Mouse (Mus musculus): ENCODE measurements at regions not wholly inside any gene's neighbourhood (a gene's known extent, or its start where the extent isn't known, plus 50 kb on each side); places are given as distances from the start of the nearest gene placed in this dataset.
"Not testable (repeated sequence)": the region's sequence is repeated elsewhere in the genome, so short reads cannot be mapped to it uniquely, and the experiment has no call there.

- TF ChIP-seq CTCF (IDR thresholded peaks at IDR 0.05; ENCODE audit: extremely low read depth, insufficient read length, insufficient replicate concordance, low read depth, low read length); POLR2A (IDR thresholded peaks at IDR 0.05; ENCODE audit: low read depth, low read length): not testable (repeated sequence)
Measured at GRCm38 (mm10) chr6:31804468-31804867, 240.7 kb upstream of the Podxl start.
